13 mouse cellular contexts compared by ENCODE assay signal in genomic region chr17:43138356-43138755, GRCm38 (mm10).
DNase-seq lines count a peak whose midpoint lies in the region; ATAC-seq lines count a peak whose summit lies in the region.
"Had no signal": no experiment of that assay in that cellular context is flagged by ENCODE, and none has a peak within 500 bp of the region (broad histone marks: within the 10 kb centered on the region; RNA-seq: fewer than 3 reads in every experiment).

No protein-coding gene starts in this region.

- H3K4me3 ChIP-seq in intestine, embryonic 15.5 days (replicated peaks) = no peak overlapping the region
- no peak overlapping the region for H3K4me3 ChIP-seq in embryonic facial prominence, embryonic 10.5 days
- H3K4me3 ChIP-seq: hindbrain, embryonic 10.5 days; kidney, embryonic 15.5 days; limb, embryonic 12.5 days had no signal

- WGBS in intestine, embryonic 15.5 days = 60% methylated on average over 7 of the region's 7 CpGs
- 82% methylated on average over 7 of the region's 7 CpGs for WGBS in embryonic facial prominence, embryonic 10.5 days

- H3K36me3 ChIP-seq in intestine, embryonic 15.5 days = no peaks in the 10 kb centered on the region
- no peaks in the 10 kb centered on the region for H3K36me3 ChIP-seq in embryonic facial prominence, embryonic 10.5 days (replicated peaks)
- H3K36me3 ChIP-seq: hindbrain, embryonic 10.5 days; kidney, embryonic 15.5 days; limb, embryonic 12.5 days had no signal

- no peaks in the 10 kb centered on the region for H3K9me3 ChIP-seq in intestine, embryonic 15.5 days
- no peaks in the 10 kb centered on the region for H3K9me3 ChIP-seq in embryonic facial prominence, embryonic 10.5 days
- H3K9me3 ChIP-seq: hindbrain, embryonic 10.5 days; kidney, embryonic 15.5 days; limb, embryonic 12.5 days had no signal

- 0 out of 2 replicates have a peak overlapping the region, but pooled peaks have one; percentile 27 for H3K27ac ChIP-seq in intestine, embryonic 15.5 days
- H3K27ac ChIP-seq in embryonic facial prominence, embryonic 10.5 days (replicated peaks) = no peak overlapping the region
- H3K27ac ChIP-seq: hindbrain, embryonic 10.5 days; kidney, embryonic 15.5 days; limb, embryonic 12.5 days had no signal

- peak; percentile 14 for DNase-seq in adrenal gland, postnatal 14 days
- DNase-seq in adrenal gland, postnatal 4 days (ENCODE audit: low spot score in 2 of 2) = no peak
- DNase-seq in 3T3-L1 (ENCODE audit: low read depth, low spot score) (peak; percentile 57), MN1 (ENCODE audit: low spot score) (no peak)
- DNase-seq in embryo, embryonic 10.5 days (ENCODE audit: low spot score) = no peak
- no peak for DNase-seq in embryonic facial prominence, embryonic 10.5 days (ENCODE audit: low spot score)
- DNase-seq: cerebellum, postnatal 10 days; forebrain, postnatal 0 days had no signal

- no peak overlapping the region for H3K4me2 ChIP-seq in intestine, embryonic 15.5 days (replicated peaks)
- H3K4me2 ChIP-seq: kidney, embryonic 15.5 days; limb, embryonic 12.5 days had no signal

- H3K27me3 ChIP-seq in intestine, embryonic 15.5 days (replicated peaks) = no peaks in the 10 kb centered on the region
- H3K27me3 ChIP-seq in embryonic facial prominence, embryonic 10.5 days (replicated peaks; ENCODE audit: low read depth, poor library complexity, severe bottlenecking) = no peaks in the 10 kb centered on the region
- H3K27me3 ChIP-seq: kidney, embryonic 15.5 days; limb, embryonic 12.5 days had no signal

- no peaks in the 10 kb centered on the region for H3K4me1 ChIP-seq in intestine, embryonic 15.5 days (replicated peaks)
- H3K4me1 ChIP-seq in embryonic facial prominence, embryonic 10.5 days = peaks cover 3% of the 10 kb centered on the region; the same call in 1 of the 2 replicates

- no peak overlapping the region for H3K9ac ChIP-seq in intestine, embryonic 15.5 days
- H3K9ac ChIP-seq: forebrain, postnatal 0 days; kidney, embryonic 15.5 days; limb, embryonic 12.5 days had no signal

- ATAC-seq in intestine, embryonic 15.5 days = peak; percentile 89
- peak; percentile 73 for ATAC-seq in megakaryocyte, adult 5-6 weeks (ENCODE audit: poor library complexity, severe bottlenecking)
- ATAC-seq: forebrain, postnatal 0 days had no signal

Comparison
In these comparisons a context has a peak if more than half of its experiments do, and no peak if none do; other contexts are left out.
1. DNase-seq: peak in adrenal gland, postnatal 14 days (single experiment) and 3T3-L1 (single experiment); none in adrenal gland, postnatal 4 days (0 of 2), embryo, embryonic 10.5 days (single experiment), MN1 (single experiment) and embryonic facial prominence, embryonic 10.5 days (single experiment).